Comparison of ENCODE assay signal across 8 mouse cellular contexts in genomic region chr17:4866026-4866896, GRCm38 (mm10).
DNase-seq lines count a peak whose midpoint lies in the region; ATAC-seq lines count a peak whose summit lies in the region.

No protein-coding gene starts in this region.

- WGBS in lung, embryonic 16.5 days: 35% methylated on average over 17 of the region's 17 CpGs
- WGBS in intestine, embryonic 14.5 days: 44% methylated on average over 17 of the region's 17 CpGs

- H3K4me1 ChIP-seq in lung, embryonic 16.5 days (replicated peaks; ENCODE audit: control insufficient read depth, insufficient read depth, low read length): peaks cover 10% of the 10 kb centered on the region
- peaks cover 10% of the 10 kb centered on the region; the same call in 1 of the 2 replicates for H3K4me1 ChIP-seq in intestine, embryonic 14.5 days (replicated peaks; ENCODE audit: control insufficient read depth, insufficient read depth, low read length)

- H3K4me3 ChIP-seq in lung, embryonic 16.5 days (ENCODE audit: low read length): peak overlapping the region; percentile 31; the same call in 1 of the 2 replicates
- 0 out of 2 replicates have a peak overlapping the region, but pooled peaks have one; percentile 6 for H3K4me3 ChIP-seq in intestine, embryonic 14.5 days (ENCODE audit: low read depth, low read length)

- DNase-seq in adrenal gland, postnatal 10 days: peak; percentile 19
- DNase-seq in adrenal gland, postnatal 4 days (ENCODE audit: low spot score in 2 of 2): no peak
- no peak for DNase-seq in lung, postnatal 10 days
- peak; percentile 53 for DNase-seq in intestine, embryonic 14.5 days (ENCODE audit: low spot score)
- peak; percentile 15 for DNase-seq in right cerebral cortex, postnatal 4 days
- no peak for DNase-seq in cerebellum, postnatal 36 days
- no peak for DNase-seq in spleen, postnatal 10 days (ENCODE audit: low spot score in 2 of 2)

- H3K27me3 ChIP-seq in lung, embryonic 16.5 days (ENCODE audit: control insufficient read depth, insufficient read depth, low read depth, low read length): no peaks in the 10 kb centered on the region
- H3K27me3 ChIP-seq in intestine, embryonic 14.5 days (replicated peaks; ENCODE audit: control insufficient read depth, insufficient read depth, low read length): no peaks in the 10 kb centered on the region

- H3K27ac ChIP-seq in lung, embryonic 16.5 days (ENCODE audit: low read length): no peak overlapping the region
- peak overlapping the region; percentile 54 for H3K27ac ChIP-seq in intestine, embryonic 14.5 days (ENCODE audit: low read depth)

- H3K4me2 ChIP-seq in lung, embryonic 16.5 days (ENCODE audit: low read depth, low read length): peak overlapping the region; percentile 46
- peak overlapping the region; percentile 39 for H3K4me2 ChIP-seq in intestine, embryonic 14.5 days (ENCODE audit: low read length)

- no peaks in the 10 kb centered on the region for H3K36me3 ChIP-seq in lung, embryonic 16.5 days (ENCODE audit: control insufficient read depth, insufficient read depth, low read length)
- no peaks in the 10 kb centered on the region for H3K36me3 ChIP-seq in intestine, embryonic 14.5 days (ENCODE audit: control insufficient read depth, insufficient read depth, low read length)

- no peaks in the 10 kb centered on the region for H3K9me3 ChIP-seq in lung, embryonic 16.5 days (ENCODE audit: control insufficient read depth, low read length)
- H3K9me3 ChIP-seq in intestine, embryonic 14.5 days (ENCODE audit: control insufficient read depth, low read length): no peaks in the 10 kb centered on the region

- peak; percentile 51; the same call in 1 of the 2 replicates for ATAC-seq in lung, embryonic 16.5 days (ENCODE audit: low read depth)
- no peak for ATAC-seq in intestine, embryonic 14.5 days (replicated peaks; ENCODE audit: low FRiP score, low TSS enrichment, low read depth)

- 0 out of 2 replicates have a peak overlapping the region, but pooled peaks have one; percentile 2 for H3K9ac ChIP-seq in lung, embryonic 16.5 days (ENCODE audit: low read length)
- H3K9ac ChIP-seq in intestine, embryonic 14.5 days (ENCODE audit: low read length): no peak overlapping the region

Comparison
In these comparisons a context has a peak if more than half of its experiments do, and no peak if none do; other contexts are left out.
1. DNase-seq: peak in adrenal gland, postnatal 10 days (single experiment), intestine, embryonic 14.5 days (single experiment) and right cerebral cortex, postnatal 4 days (single experiment); none in adrenal gland, postnatal 4 days (0 of 2), lung, postnatal 10 days (single experiment), cerebellum, postnatal 36 days (0 of 2) and spleen, postnatal 10 days (0 of 2).